Mouse (Mus musculus): Measurements from ENCODE around the gene Dscam. TPM values are rescaled to one million over a fixed set of nuclear protein-coding genes. Genes with fewer than 3 reads are reported as not detected.

The Dscam gene
- polyA plus RNA-seq, 1 experiment, result under 0.01 TPM

- no peaks in the 10 kb centered on the region for H3K36me3 ChIP-seq (ENCODE audit: control insufficient read depth, insufficient read depth)
- H3K27me3 ChIP-seq (ENCODE audit: control insufficient read depth, insufficient read depth, insufficient read length), result no peaks in the 10 kb centered on the region
- no peak for TF ChIP-seq CEBPB (IDR thresholded peaks at IDR 0.05; ENCODE audit: insufficient read depth, poor library complexity, severe bottlenecking)
- TF ChIP-seq MYOG (IDR thresholded peaks at IDR 0.05; ENCODE audit: control insufficient read depth in 1 of 3, insufficient read depth in 1 of 3, insufficient read length in 2 of 3, low read depth in 2 of 3), result no peak
- no peak for TF ChIP-seq MYOD1 (IDR thresholded peaks at IDR 0.05; ENCODE audit: control insufficient read depth in 1 of 3, insufficient read length in 2 of 3, low read depth in 2 of 3)
- TF ChIP-seq MAX (IDR thresholded peaks at IDR 0.05; ENCODE audit: low read depth), result no peak
- TF ChIP-seq USF1 (IDR thresholded peaks at IDR 0.05; ENCODE audit: low read depth), result no peak
- no peak for TF ChIP-seq TCF12 (IDR thresholded peaks at IDR 0.05; ENCODE audit: insufficient read depth, poor library complexity, severe bottlenecking)
- no peak for TF ChIP-seq POLR2A (IDR thresholded peaks at IDR 0.05; ENCODE audit: insufficient read length, low read depth)
- no peak for TF ChIP-seq TCF3 (IDR thresholded peaks at IDR 0.05; ENCODE audit: insufficient read length, low read depth)
- TF ChIP-seq REST (IDR thresholded peaks at IDR 0.05; ENCODE audit: insufficient read depth, insufficient read length), result no peak
- TF ChIP-seq E2F4 (IDR thresholded peaks at IDR 0.05; ENCODE audit: insufficient read depth), result no peak
- no peak for TF ChIP-seq SRF (IDR thresholded peaks at IDR 0.05; ENCODE audit: control insufficient read depth, insufficient read length, low read depth)
- TF ChIP-seq POLR2AphosphoS2 (IDR thresholded peaks at IDR 0.05; ENCODE audit: insufficient read length, low read depth), result no peak
- H3K4me3 ChIP-seq, result no peak overlapping the region
- H3K4me2 ChIP-seq (ENCODE audit: low read depth), result no peak overlapping the region
- H3K79me2 ChIP-seq (ENCODE audit: control insufficient read depth, insufficient read depth), result no peaks in the 10 kb centered on the region
- no peak overlapping the region for H3ac ChIP-seq (ENCODE audit: control insufficient read depth, insufficient read length)
Measured at GRCm38 (mm10) chr16:96774245-96774644, 396.3 kb downstream of the Dscam start.

- Histone ChIP-seq H3K79me2 (ENCODE audit: control insufficient read depth, insufficient read depth) (no peaks in the 10 kb centered on the region), H3K27me3 (ENCODE audit: control insufficient read depth, insufficient read depth, insufficient read length) (no peaks in the 10 kb centered on the region), H3K4me2 (ENCODE audit: low read depth) (no peak overlapping the region), H3K4me3 (no peak overlapping the region), H3K36me3 (ENCODE audit: control insufficient read depth, insufficient read depth) (no peaks in the 10 kb centered on the region), H3ac (ENCODE audit: control insufficient read depth, insufficient read length) (no peak overlapping the region)
- TF ChIP-seq POLR2A (IDR thresholded peaks at IDR 0.05; ENCODE audit: insufficient read length, low read depth), result no peak
- TF ChIP-seq MYOD1 (IDR thresholded peaks at IDR 0.05; ENCODE audit: control insufficient read depth in 1 of 3, insufficient read length in 2 of 3, low read depth in 2 of 3), result no peak
- no peak for TF ChIP-seq E2F4 (IDR thresholded peaks at IDR 0.05; ENCODE audit: insufficient read depth)
Measured at GRCm38 (mm10) chr16:96767985-96768384, 402.6 kb downstream of the Dscam start.

GRCm38 (mm10) chr16:96767508-96767907, 403.0 kb downstream of the Dscam start:
- no peaks in the 10 kb centered on the region for H3K79me2 ChIP-seq (ENCODE audit: control insufficient read depth, insufficient read depth)
- no peak overlapping the region for H3K4me3 ChIP-seq
- H3K27me3 ChIP-seq (ENCODE audit: control insufficient read depth, insufficient read depth, insufficient read length), result no peaks in the 10 kb centered on the region
- no peak overlapping the region for H3K4me2 ChIP-seq (ENCODE audit: low read depth)
- no peak overlapping the region for H3ac ChIP-seq (ENCODE audit: control insufficient read depth, insufficient read length)
- H3K36me3 ChIP-seq (ENCODE audit: control insufficient read depth, insufficient read depth), result no peaks in the 10 kb centered on the region
- TF ChIP-seq E2F4 (IDR thresholded peaks at IDR 0.05; ENCODE audit: insufficient read depth), result no peak
- no peak for TF ChIP-seq TCF3 (IDR thresholded peaks at IDR 0.05; ENCODE audit: insufficient read length, low read depth)
- TF ChIP-seq MYOD1 (IDR thresholded peaks at IDR 0.05; ENCODE audit: control insufficient read depth in 1 of 3, insufficient read length in 2 of 3, low read depth in 2 of 3), result no peak
- no peak for TF ChIP-seq SRF (IDR thresholded peaks at IDR 0.05; ENCODE audit: control insufficient read depth, insufficient read length, low read depth)
- TF ChIP-seq MAX (IDR thresholded peaks at IDR 0.05; ENCODE audit: low read depth), result no peak
- no peak for TF ChIP-seq REST (IDR thresholded peaks at IDR 0.05; ENCODE audit: insufficient read depth, insufficient read length)
- TF ChIP-seq POLR2AphosphoS2 (IDR thresholded peaks at IDR 0.05; ENCODE audit: insufficient read length, low read depth), result no peak
- no peak for TF ChIP-seq POLR2A (IDR thresholded peaks at IDR 0.05; ENCODE audit: insufficient read length, low read depth)
- no peak for TF ChIP-seq TCF12 (IDR thresholded peaks at IDR 0.05; ENCODE audit: insufficient read depth, poor library complexity, severe bottlenecking)
- TF ChIP-seq MYOG (IDR thresholded peaks at IDR 0.05; ENCODE audit: control insufficient read depth in 1 of 3, insufficient read depth in 1 of 3, insufficient read length in 2 of 3, low read depth in 2 of 3), result no peak
- TF ChIP-seq USF1 (IDR thresholded peaks at IDR 0.05; ENCODE audit: low read depth), result no peak
- TF ChIP-seq CEBPB (IDR thresholded peaks at IDR 0.05; ENCODE audit: insufficient read depth, poor library complexity, severe bottlenecking), result no peak

GRCm38 (mm10) chr16:96761225-96761624, 409.3 kb downstream of the Dscam start:
- H3K79me2 ChIP-seq (ENCODE audit: control insufficient read depth, insufficient read depth), result no peaks in the 10 kb centered on the region
- no peak overlapping the region for H3ac ChIP-seq (ENCODE audit: control insufficient read depth, insufficient read length)
- H3K4me2 ChIP-seq (ENCODE audit: low read depth), result no peak overlapping the region
- TF ChIP-seq POLR2A (IDR thresholded peaks at IDR 0.05; ENCODE audit: insufficient read length, low read depth) (no peak), CEBPB (IDR thresholded peaks at IDR 0.05; ENCODE audit: insufficient read depth, poor library complexity, severe bottlenecking) (no peak), SRF (IDR thresholded peaks at IDR 0.05; ENCODE audit: control insufficient read depth, insufficient read length, low read depth) (no peak), E2F4 (IDR thresholded peaks at IDR 0.05; ENCODE audit: insufficient read depth) (no peak), MAX (IDR thresholded peaks at IDR 0.05; ENCODE audit: low read depth) (no peak), USF1 (IDR thresholded peaks at IDR 0.05; ENCODE audit: low read depth) (no peak), REST (IDR thresholded peaks at IDR 0.05; ENCODE audit: insufficient read depth, insufficient read length) (no peak), MYOD1 (IDR thresholded peaks at IDR 0.05; ENCODE audit: control insufficient read depth in 1 of 3, insufficient read length in 2 of 3, low read depth in 2 of 3) (no peak), TCF12 (IDR thresholded peaks at IDR 0.05; ENCODE audit: insufficient read depth, poor library complexity, severe bottlenecking) (no peak), MYOG (IDR thresholded peaks at IDR 0.05; ENCODE audit: control insufficient read depth in 1 of 3, insufficient read depth in 1 of 3, insufficient read length in 2 of 3, low read depth in 2 of 3) (no peak), POLR2AphosphoS2 (IDR thresholded peaks at IDR 0.05; ENCODE audit: insufficient read length, low read depth) (no peak)
- H3K27me3 ChIP-seq (ENCODE audit: control insufficient read depth, insufficient read depth, insufficient read length), result no peaks in the 10 kb centered on the region
- H3K4me3 ChIP-seq, result no peak overlapping the region
- H3K36me3 ChIP-seq (ENCODE audit: control insufficient read depth, insufficient read depth), result no peaks in the 10 kb centered on the region

GRCm38 (mm10) chr16:96759081-96759603, 411.4 kb downstream of the Dscam start:
- Histone ChIP-seq H3K4me2 (ENCODE audit: low read depth) (no peak overlapping the region), H3K4me3 (no peak overlapping the region), H3K36me3 (ENCODE audit: control insufficient read depth, insufficient read depth) (no peaks in the 10 kb centered on the region), H3K27me3 (ENCODE audit: control insufficient read depth, insufficient read depth, insufficient read length) (no peaks in the 10 kb centered on the region), H3ac (ENCODE audit: control insufficient read depth, insufficient read length) (no peak overlapping the region), H3K79me2 (ENCODE audit: control insufficient read depth, insufficient read depth) (no peaks in the 10 kb centered on the region)
- TF ChIP-seq MYOD1 (IDR thresholded peaks at IDR 0.05; ENCODE audit: control insufficient read depth in 1 of 3, insufficient read length in 2 of 3, low read depth in 2 of 3) (no peak), CEBPB (IDR thresholded peaks at IDR 0.05; ENCODE audit: insufficient read depth, poor library complexity, severe bottlenecking) (no peak), POLR2AphosphoS2 (IDR thresholded peaks at IDR 0.05; ENCODE audit: insufficient read length, low read depth) (no peak), POLR2A (IDR thresholded peaks at IDR 0.05; ENCODE audit: insufficient read length, low read depth) (no peak), MYOG (IDR thresholded peaks at IDR 0.05; ENCODE audit: control insufficient read depth in 1 of 3, insufficient read depth in 1 of 3, insufficient read length in 2 of 3, low read depth in 2 of 3) (no peak), TCF3 (IDR thresholded peaks at IDR 0.05; ENCODE audit: insufficient read length, low read depth) (no peak), SRF (IDR thresholded peaks at IDR 0.05; ENCODE audit: control insufficient read depth, insufficient read length, low read depth) (no peak), E2F4 (IDR thresholded peaks at IDR 0.05; ENCODE audit: insufficient read depth) (no peak), REST (IDR thresholded peaks at IDR 0.05; ENCODE audit: insufficient read depth, insufficient read length) (no peak)

Measured in myocyte (in vitro differentiated cells).